Mouse (Mus musculus) midbrain, embryonic 15.5 days (tissue): ENCODE data around the gene Flot1. TPM values are rescaled to one million over a fixed set of nuclear protein-coding genes. Genes with fewer than 3 reads are reported as not detected.
A peak's percentile ranks its signal among the peaks of the same experiment; 100 is the strongest.

Source experiments
- ATAC-seq: fragments of 200-750 bp; cut with Nextera tagmentation; replicated peaks from 2 replicates; pipeline ENCODE4 v1.8.0; 2017; ENCODE audit warnings: moderate TSS enrichment
- H3K27ac ChIP-seq: fragments of 300-500 bp; sonication (generic); 2 replicates; pipeline ENCODE4 v1.5.1; 2015; ENCODE audit warnings: mild to moderate bottlenecking, inconsistent platforms
- H3K27me3 ChIP-seq: fragments of 300-500 bp; sonication (generic); replicated peaks from 2 replicates; pipeline ENCODE4 v1.6.1; 2015; ENCODE audit warnings: inconsistent platforms
- H3K36me3 ChIP-seq: fragments of 300-500 bp; sonication (generic); replicated peaks from 2 replicates; pipeline ENCODE4 v1.6.1; 2015; ENCODE audit warnings: inconsistent platforms
- H3K4me1 ChIP-seq: fragments of 300-500 bp; sonication (generic); 2 replicates; pipeline ENCODE4 v1.6.1; 2015; ENCODE audit warnings: inconsistent platforms
- H3K4me2 ChIP-seq: fragments of 300-500 bp; sonication (generic); 2 replicates; pipeline ENCODE4 v1.6.1; 2015; ENCODE audit warnings: inconsistent platforms, mild to moderate bottlenecking, moderate library complexity
- H3K4me3 ChIP-seq: fragments of 300-500 bp; sonication (generic); 2 replicates; pipeline ENCODE4 v1.5.1; 2015; ENCODE audit warnings: mild to moderate bottlenecking, inconsistent platforms
- H3K9ac ChIP-seq: fragments of 300-500 bp; sonication (generic); 2 replicates; pipeline ENCODE4 v1.6.1; 2015; ENCODE audit warnings: mild to moderate bottlenecking, inconsistent platforms
- H3K9me3 ChIP-seq: fragments of 300-500 bp; sonication (generic); 2 replicates; pipeline ENCODE4 v1.6.1; 2016; ENCODE audit warnings: inconsistent platforms
- WGBS: fragments of 180-500 bp; shearing (Covaris S2); methylation state at CpG from one replicate; pipeline ENCODE4 v1.1.7; 2015; ENCODE audit warnings: mixed read lengths; 5-methylcytosine and 5-hydroxymethylcytosine counted together
- polyA plus RNA-seq: library from polyadenylated mRNA; unstranded; fragments of >200 nt; fragmentation: Nextera tagmentation; extraction: Ambion mirVana; gene quantifications from 2 replicates; pipeline ENCODE4 v1.2.1, GENCODE M21; 2015

Flot1 gene
- 86.8 and 98.0 TPM in 2 replicates for polyA plus RNA-seq

- under 1% methylated on average over 44 of the region's 47 CpGs for WGBS
- peak within 1 kb of the TSS; percentile 84 for H3K4me2 ChIP-seq
- ATAC-seq, result peak; percentile 88
- H3K27me3 ChIP-seq, result peaks cover 9% of the 10 kb centered on the region; the same call in 1 of the 2 replicates
- H3K36me3 ChIP-seq, result peaks cover 6% of the 10 kb centered on the region; the same call in 1 of the 2 replicates
- peaks cover 32% of the 10 kb centered on the region for H3K4me1 ChIP-seq
- no peaks in the 10 kb centered on the region for H3K9me3 ChIP-seq
- peak within 1 kb of the TSS; percentile 67 for H3K4me3 ChIP-seq
- peak within 1 kb of the TSS; percentile 85 for H3K27ac ChIP-seq
- peak within 1 kb of the TSS; percentile 68 for H3K9ac ChIP-seq
These were observed at the start of gene Flot1 for GRCm38 (mm10) chr17:35822964-35823937. Flot1 (plus strand) TSS chr17:35823230.

DNA sequence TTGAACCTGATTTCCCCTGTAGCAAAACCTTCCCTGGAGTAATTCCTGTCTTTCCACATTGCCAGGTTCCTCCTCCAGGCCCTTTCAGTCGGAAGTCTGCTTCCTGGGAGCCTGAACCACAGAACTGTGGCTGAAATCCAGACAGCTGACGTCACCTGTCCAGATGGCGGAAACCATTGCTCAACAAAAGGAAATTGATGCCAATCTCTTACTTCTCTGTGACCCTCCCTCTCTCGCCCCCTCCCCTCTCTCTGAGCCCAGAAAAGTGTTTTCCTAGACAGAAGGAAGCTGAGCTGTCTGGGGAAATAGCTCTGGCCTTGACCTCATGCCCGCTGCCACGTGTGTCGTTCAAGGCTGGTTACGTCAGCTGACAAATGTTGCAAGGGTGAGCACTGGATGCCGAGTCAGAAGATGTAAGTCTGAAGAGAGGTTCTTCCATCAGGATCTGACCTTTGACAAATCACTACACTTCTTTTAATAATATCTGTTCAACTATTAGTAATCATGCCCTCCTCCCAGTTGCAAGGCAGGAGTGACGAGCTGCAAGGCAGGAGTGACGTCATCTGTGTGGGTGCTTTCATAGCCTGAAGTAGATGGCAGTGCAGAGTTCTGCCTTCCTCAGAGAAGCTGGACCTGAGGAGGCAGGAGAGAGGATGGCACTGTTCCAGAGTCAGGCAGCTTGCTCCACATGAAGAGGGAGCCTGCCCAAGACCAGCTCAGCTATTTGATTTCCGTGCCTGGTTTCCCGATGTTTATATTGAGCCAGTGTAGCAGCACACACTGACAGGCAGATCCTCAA, 46.0 kb upstream of the Flot1 start:
- Histone ChIP-seq H3K4me3 (no peak overlapping the region), H3K4me1 (no peaks in the 10 kb centered on the region), H3K36me3 (no peaks in the 10 kb centered on the region), H3K27ac (no peak overlapping the region), H3K9me3 (no peaks in the 10 kb centered on the region), H3K4me2 (no peak overlapping the region), H3K9ac (no peak overlapping the region), H3K27me3 (no peaks in the 10 kb centered on the region)
- WGBS, result 66% methylated on average over 13 of the region's 13 CpGs
- no peak for ATAC-seq

GRCm38 (mm10) chr17:35778965-35779364, 44.1 kb upstream of the Flot1 start:
- Histone ChIP-seq H3K9ac (no peak overlapping the region), H3K9me3 (no peaks in the 10 kb centered on the region), H3K4me1 (no peaks in the 10 kb centered on the region), H3K36me3 (no peaks in the 10 kb centered on the region), H3K27me3 (no peaks in the 10 kb centered on the region), H3K4me3 (no peak overlapping the region), H3K27ac (no peak overlapping the region), H3K4me2 (no peak overlapping the region)
- WGBS, result 78% methylated on average over 6 of the region's 6 CpGs
- no peak for ATAC-seq

GRCm38 (mm10) chr17:35779466-35780205, 43.4 kb upstream of the Flot1 start:
- no peaks in the 10 kb centered on the region for H3K9me3 ChIP-seq
- no peak overlapping the region for H3K9ac ChIP-seq
- WGBS, result 68% methylated on average over 10 of the region's 10 CpGs
- H3K4me3 ChIP-seq, result no peak overlapping the region
- no peak for ATAC-seq
- no peak overlapping the region for H3K27ac ChIP-seq
- no peaks in the 10 kb centered on the region for H3K36me3 ChIP-seq
- no peaks in the 10 kb centered on the region for H3K4me1 ChIP-seq
- no peaks in the 10 kb centered on the region for H3K27me3 ChIP-seq
- no peak overlapping the region for H3K4me2 ChIP-seq

GRCm38 (mm10) chr17:35780362-35780761, 42.7 kb upstream of the Flot1 start:
- no peak overlapping the region for H3K4me3 ChIP-seq
- ATAC-seq, result no peak
- WGBS, result 94% methylated on average over 7 of the region's 7 CpGs

DNA sequence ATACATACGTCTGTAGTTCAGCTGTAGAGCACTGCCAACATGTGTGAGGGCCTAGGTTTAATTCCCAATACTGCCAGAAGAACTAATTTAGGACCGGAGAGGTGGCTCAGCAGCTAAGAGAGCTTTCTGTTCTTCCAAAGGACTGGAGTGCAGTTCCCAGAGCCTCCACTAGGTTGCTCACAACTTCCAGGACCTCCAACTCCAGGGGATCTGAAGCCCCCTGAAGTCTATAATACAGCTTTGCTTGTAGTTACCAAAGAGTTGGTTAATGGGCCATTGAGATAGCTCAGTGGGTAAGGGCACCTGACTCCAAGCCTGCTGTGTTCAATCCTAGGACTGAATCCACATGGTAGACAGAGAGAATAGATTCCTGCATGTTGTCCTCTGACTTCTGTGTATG, 40.6 kb upstream of the Flot1 start:
- H3K27ac ChIP-seq, result no peak overlapping the region
- no peaks in the 10 kb centered on the region for H3K27me3 ChIP-seq
- ATAC-seq, result no peak
- no peak overlapping the region for H3K4me2 ChIP-seq
- H3K4me1 ChIP-seq, result no peaks in the 10 kb centered on the region
- H3K9ac ChIP-seq, result no peak overlapping the region
- H3K4me3 ChIP-seq, result no peak overlapping the region
- 79% methylated on average over 2 of the region's 2 CpGs for WGBS
- no peaks in the 10 kb centered on the region for H3K9me3 ChIP-seq
- no peaks in the 10 kb centered on the region for H3K36me3 ChIP-seq

More at GRCm38 (mm10) chr17:35780362-35780761, 42.7 kb upstream of the Flot1 start:
- no peak overlapping the region for H3K27ac ChIP-seq
- no peak overlapping the region for H3K9ac ChIP-seq
- no peaks in the 10 kb centered on the region for H3K9me3 ChIP-seq
- H3K27me3 ChIP-seq, result no peaks in the 10 kb centered on the region
- H3K4me2 ChIP-seq, result no peak overlapping the region
- no peaks in the 10 kb centered on the region for H3K36me3 ChIP-seq
- H3K4me1 ChIP-seq, result no peaks in the 10 kb centered on the region

GRCm38 (mm10) chr17:35782924-35783323, 40.1 kb upstream of the Flot1 start:
- Histone ChIP-seq H3K4me3 (no peak overlapping the region), H3K9me3 (no peaks in the 10 kb centered on the region), H3K9ac (no peak overlapping the region), H3K36me3 (no peaks in the 10 kb centered on the region), H3K4me1 (no peaks in the 10 kb centered on the region), H3K27ac (no peak overlapping the region), H3K27me3 (no peaks in the 10 kb centered on the region), H3K4me2 (no peak overlapping the region)
- ATAC-seq, result no peak
- 96% methylated on average over 5 of the region's 5 CpGs for WGBS

DNA sequence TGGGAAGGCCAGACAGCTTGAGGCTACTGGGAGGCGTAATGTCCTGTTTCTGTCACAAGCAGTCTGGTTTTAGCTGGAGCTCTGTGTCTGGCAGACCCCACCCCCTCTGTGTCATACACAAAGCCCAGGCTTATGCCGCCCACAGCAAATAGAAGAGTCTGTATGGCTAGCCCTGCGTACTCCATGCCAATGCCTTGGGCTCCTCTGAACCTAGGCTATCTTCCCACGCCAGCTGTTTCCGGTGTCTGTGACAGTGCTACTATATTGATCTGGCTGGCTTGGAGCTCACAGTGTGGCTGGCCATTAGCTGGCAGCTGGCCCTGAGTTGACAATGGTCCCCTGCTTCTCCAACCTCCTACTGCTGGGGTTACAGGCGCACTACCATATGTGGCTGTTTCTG, 39.1 kb upstream of the Flot1 start:
- Histone ChIP-seq H3K27ac (no peak overlapping the region), H3K4me2 (no peak overlapping the region), H3K27me3 (no peaks in the 10 kb centered on the region), H3K36me3 (no peaks in the 10 kb centered on the region), H3K4me3 (no peak overlapping the region), H3K4me1 (no peaks in the 10 kb centered on the region), H3K9ac (no peak overlapping the region), H3K9me3 (no peaks in the 10 kb centered on the region)
- 75% methylated on average over 6 of the region's 6 CpGs for WGBS
- no peak for ATAC-seq

GRCm38 (mm10) chr17:35785140-35785539, 37.9 kb upstream of the Flot1 start:
- Histone ChIP-seq H3K9ac (no peak overlapping the region), H3K27me3 (no peaks in the 10 kb centered on the region), H3K9me3 (no peaks in the 10 kb centered on the region), H3K4me3 (no peak overlapping the region), H3K4me2 (no peak overlapping the region), H3K27ac (no peak overlapping the region), H3K36me3 (no peaks in the 10 kb centered on the region), H3K4me1 (no peaks in the 10 kb centered on the region)
- no peak for ATAC-seq
- 91% methylated on average over 4 of the region's 4 CpGs for WGBS

- no peak for ATAC-seq
- Histone ChIP-seq H3K36me3 (no peaks in the 10 kb centered on the region), H3K27ac (no peak overlapping the region), H3K27me3 (no peaks in the 10 kb centered on the region), H3K4me3 (no peak overlapping the region), H3K4me2 (no peak overlapping the region), H3K4me1 (no peaks in the 10 kb centered on the region), H3K9ac (no peak overlapping the region), H3K9me3 (no peaks in the 10 kb centered on the region)
These were observed 35.5 kb upstream of the Flot1 start for GRCm38 (mm10) chr17:35787493-35787892.

DNA sequence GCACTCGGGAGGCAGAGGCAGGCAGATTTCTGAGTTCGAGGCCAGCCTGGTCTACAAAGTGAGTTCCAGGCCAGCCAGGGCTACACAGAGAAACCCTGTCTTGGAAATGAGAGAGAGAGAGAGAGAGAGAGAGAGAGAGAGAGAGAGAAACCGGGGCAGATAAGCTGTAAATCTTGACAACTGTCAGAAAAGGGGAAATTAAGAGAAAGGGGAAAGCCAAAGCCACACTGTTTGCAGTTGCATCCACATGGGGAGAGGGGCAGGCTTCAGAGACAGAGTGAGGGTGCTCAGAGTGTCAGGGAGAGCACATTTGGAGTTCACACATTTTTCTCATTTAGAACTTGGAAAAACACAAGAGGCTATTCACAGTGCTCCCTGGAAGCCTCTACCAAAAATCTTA, 35.0 kb upstream of the Flot1 start:
- Histone ChIP-seq H3K4me3 (no peak overlapping the region), H3K4me2 (no peak overlapping the region), H3K4me1 (no peaks in the 10 kb centered on the region), H3K36me3 (no peaks in the 10 kb centered on the region), H3K27ac (no peak overlapping the region), H3K9me3 (no peaks in the 10 kb centered on the region), H3K27me3 (no peaks in the 10 kb centered on the region), H3K9ac (no peak overlapping the region)
- 83% methylated on average over 3 of the region's 3 CpGs for WGBS
- no peak for ATAC-seq

DNA sequence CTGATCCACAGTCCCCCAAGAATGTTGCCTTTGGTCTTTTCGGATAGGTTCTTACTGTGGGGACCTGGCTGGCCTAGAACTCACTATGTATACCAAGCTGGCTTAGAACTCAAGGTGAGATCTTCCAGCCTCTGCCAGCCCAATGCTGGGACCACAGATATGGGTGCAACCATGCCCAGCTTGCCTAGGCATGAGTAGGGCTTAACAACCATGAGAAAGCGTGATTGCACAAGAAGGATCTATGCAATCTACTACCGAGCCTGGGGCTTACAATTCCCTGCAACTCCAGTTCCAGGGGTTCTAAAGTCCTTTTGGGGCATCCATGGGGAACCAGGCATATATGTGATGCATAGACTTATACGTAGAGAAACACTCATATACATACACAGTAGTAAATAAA, 32.1 kb upstream of the Flot1 start:
- no peak overlapping the region for H3K4me2 ChIP-seq
- H3K27me3 ChIP-seq, result no peaks in the 10 kb centered on the region
- no peaks in the 10 kb centered on the region for H3K4me1 ChIP-seq
- no peak overlapping the region for H3K27ac ChIP-seq
- WGBS, result 88% methylated on average over 4 of the region's 4 CpGs
- no peak overlapping the region for H3K9ac ChIP-seq
- no peak for ATAC-seq
- H3K9me3 ChIP-seq, result no peaks in the 10 kb centered on the region
- H3K4me3 ChIP-seq, result no peak overlapping the region
- H3K36me3 ChIP-seq, result no peaks in the 10 kb centered on the region
